7 mouse cellular contexts compared by ENCODE assay signal in genomic region chr17:32829540-32830417, GRCm38 (mm10). TPM values are rescaled to one million over a fixed set of nuclear protein-coding genes. Genes with fewer than 3 reads are reported as not detected.
DNase-seq lines count a peak whose midpoint lies in the region; ATAC-seq lines count a peak whose summit lies in the region.

Gene Zfp799, minus strand, starts transcription at chr17:32830261.

- H3K36me3 ChIP-seq in intestine, embryonic 15.5 days: peaks cover 5% of the 10 kb centered on the region; the same call in 1 of the 2 replicates
- peaks cover 25% of the 10 kb centered on the region for H3K36me3 ChIP-seq in midbrain, embryonic 10.5 days

- H3K4me1 ChIP-seq in intestine, embryonic 15.5 days (replicated peaks): no peaks in the 10 kb centered on the region
- peaks cover 14% of the 10 kb centered on the region for H3K4me1 ChIP-seq in midbrain, embryonic 10.5 days

- H3K4me3 ChIP-seq in intestine, embryonic 15.5 days (replicated peaks): peak within 1 kb of the TSS; percentile 68
- H3K4me3 ChIP-seq in midbrain, embryonic 10.5 days: peak within 1 kb of the TSS; percentile 84

- ATAC-seq in intestine, embryonic 15.5 days: peak; percentile 99

- intact Hi-C loops in gastrocnemius, postnatal 36 days (cut with DNase I): no loop called here
- intact Hi-C loops in left cerebral cortex, postnatal 25 days (cut with DNase I): no loop called here

- H3K4me2 ChIP-seq in intestine, embryonic 15.5 days (replicated peaks): peak within 1 kb of the TSS; percentile 64

- no peaks in the 10 kb centered on the region for H3K27me3 ChIP-seq in intestine, embryonic 15.5 days (replicated peaks)
- H3K27me3 ChIP-seq in midbrain, embryonic 10.5 days (ENCODE audit: low read depth, poor library complexity, severe bottlenecking): no peaks in the 10 kb centered on the region

- DNase-seq in adrenal gland, adult 8-10 months: peak; percentile 74
- peak; percentile 72 for DNase-seq in embryo, embryonic 11.5 days (ENCODE audit: low read depth, low spot score)
- DNase-seq in gastrocnemius, postnatal 36 days: peak; percentile 49 to 63
- peak; percentile 84 to 95 for DNase-seq in left cerebral cortex, postnatal 25 days (ENCODE audit: low spot score in 2 of 2)
- peak; percentile 85 for DNase-seq in midbrain, embryonic 10.5 days (ENCODE audit: low spot score)
- DNase-seq in right cerebral cortex, postnatal 4 days: peak; percentile 64

- H3K9me3 ChIP-seq in intestine, embryonic 15.5 days: no peaks in the 10 kb centered on the region
- no peaks in the 10 kb centered on the region for H3K9me3 ChIP-seq in midbrain, embryonic 10.5 days (replicated peaks)

- peak within 1 kb of the TSS; percentile 66 for H3K27ac ChIP-seq in intestine, embryonic 15.5 days
- peak within 1 kb of the TSS; percentile 92 for H3K27ac ChIP-seq in midbrain, embryonic 10.5 days (replicated peaks)

- WGBS in intestine, embryonic 15.5 days: 1% methylated on average over 35 of the region's 35 CpGs
- 2% methylated on average over 35 of the region's 35 CpGs for WGBS in midbrain, embryonic 10.5 days

- peak within 1 kb of the TSS; percentile 89 for H3K9ac ChIP-seq in intestine, embryonic 15.5 days

RNA-seq across cellular contexts. Expression of gene Zfp799, which starts in this region (rescaled TPM):
- 10 to 100 TPM; 11.2 to 18.2 (median 14.1) TPM for total RNA-seq in adrenal gland, adult 8-10 months (2022)
- 1 to 10 TPM; 5.5 to 5.8 TPM for total RNA-seq in gastrocnemius, postnatal 36 days (2021)
- polyA plus RNA-seq in intestine, embryonic 15.5 days (2015; fragmentation: Nextera tagmentation; extraction: Ambion mirVana): 9.9 and 10.5 TPM in 2 replicates
- 10 to 100 TPM; 27.0 to 32.1 TPM for total RNA-seq in left cerebral cortex, postnatal 25 days (2021)
- 12.1 and 12.8 TPM in 2 replicates for polyA plus RNA-seq in midbrain, embryonic 10.5 days (2016; fragmentation: Nextera tagmentation; extraction: Ambion mirVana)

Comparison
In these comparisons a context has a peak if more than half of its experiments do, and no peak if none do; other contexts are left out.
1. Peak in every context shown above with its lines: DNase-seq, ATAC-seq, H3K4me3 ChIP-seq and H3K27ac ChIP-seq.